Mouse (Mus musculus) midbrain, embryonic 16.5 days (tissue): ENCODE results near the gene Lif. TPM values are rescaled to one million over a fixed set of nuclear protein-coding genes. Genes with fewer than 3 reads are reported as not detected.

Source experiments
- ATAC-seq: fragments of 200-750 bp; cut with Nextera tagmentation; 2 replicates; pipeline ENCODE4 v1.8.0; 2017; ENCODE audit warnings: moderate TSS enrichment
- H3K27ac ChIP-seq: fragments of 300-500 bp; sonication (generic); 2 replicates; pipeline ENCODE4 v1.5.1; 2014; ENCODE audit warnings: mild to moderate bottlenecking, low read length, mixed read lengths
- H3K27me3 ChIP-seq: fragments of 300-500 bp; sonication (generic); 2 replicates; pipeline ENCODE4 v1.6.1; 2014; ENCODE audit warnings: low read depth, low read length, mixed read lengths; ENCODE audit not compliant: control insufficient read depth, insufficient read depth
- H3K36me3 ChIP-seq: fragments of 300-500 bp; sonication (generic); 2 replicates; pipeline ENCODE4 v1.6.1; 2014; ENCODE audit warnings: mild to moderate bottlenecking, low read length, moderate library complexity, mixed read lengths; ENCODE audit not compliant: control insufficient read depth, insufficient read depth
- H3K4me1 ChIP-seq: fragments of 300-500 bp; sonication (generic); 2 replicates; pipeline ENCODE4 v1.6.1; 2014; ENCODE audit warnings: mild to moderate bottlenecking, low read length, mixed read lengths; ENCODE audit not compliant: control insufficient read depth, insufficient read depth
- H3K4me2 ChIP-seq: fragments of 300-500 bp; sonication (generic); 2 replicates; pipeline ENCODE4 v1.6.1; 2014; ENCODE audit warnings: mild to moderate bottlenecking, low read length, mixed read lengths
- H3K4me3 ChIP-seq: fragments of 300-500 bp; sonication (generic); 2 replicates; pipeline ENCODE4 v1.5.1; 2014; ENCODE audit warnings: low read depth, mild to moderate bottlenecking, low read length, moderate library complexity, mixed read lengths
- H3K9ac ChIP-seq: fragments of 300-500 bp; sonication (generic); 2 replicates; pipeline ENCODE4 v1.6.1; 2014; ENCODE audit warnings: low read depth, low read length, mixed read lengths
- H3K9me3 ChIP-seq: fragments of 300-500 bp; sonication (generic); replicated peaks from 2 replicates; pipeline ENCODE4 v1.6.1; 2014; ENCODE audit warnings: mild to moderate bottlenecking, low read length, mixed read lengths; ENCODE audit not compliant: control insufficient read depth, poor library complexity, severe bottlenecking
- WGBS: fragments of 180-500 bp; shearing (Covaris S2); extraction: QIAGEN DNeasy Blood & Tissue Kit; methylation state at CpG from one replicate; pipeline ENCODE4 v1.1.7; 2014; 5-methylcytosine and 5-hydroxymethylcytosine counted together
- polyA plus RNA-seq: library from polyadenylated mRNA; unstranded; fragments of >200 nt; fragmentation: Nextera tagmentation; extraction: Ambion mirVana; gene quantifications from 2 replicates; pipeline ENCODE4 v1.2.1, GENCODE M21; 2015

The Lif gene
- polyA plus RNA-seq, 1 experiment from 2014 or later: 0.06 TPM

GRCm38 (mm10) chr11:4262847-4263246 lies 5.5 kb downstream of the Lif start:
- Histone ChIP-seq H3K4me2 (no peak overlapping the region), H3K27ac (no peak overlapping the region), H3K4me3 (no peak overlapping the region), H3K36me3 (no peaks in the 10 kb centered on the region), H3K27me3 (peaks cover 33% of the 10 kb centered on the region), H3K9me3 (no peaks in the 10 kb centered on the region), H3K4me1 (peaks cover 15% of the 10 kb centered on the region), H3K9ac (no peak overlapping the region)
- WGBS: 26% methylated on average over 6 of the region's 7 CpGs
- ATAC-seq: no peak

GRCm38 (mm10) chr11:4263296-4263695 lies 5.9 kb downstream of the Lif start:
- Histone ChIP-seq H3K4me1 (peaks cover 15% of the 10 kb centered on the region), H3K36me3 (no peaks in the 10 kb centered on the region), H3K27me3 (peaks cover 37% of the 10 kb centered on the region), H3K9ac (no peak overlapping the region), H3K4me2 (no peak overlapping the region), H3K9me3 (no peaks in the 10 kb centered on the region), H3K4me3 (no peak overlapping the region), H3K27ac (no peak overlapping the region)
- 28% methylated on average over 1 of the region's 1 CpGs for WGBS
- ATAC-seq: no peak

GRCm38 (mm10) chr11:4264066-4264465 lies 6.7 kb downstream of the Lif start:
- H3K9me3 ChIP-seq: no peaks in the 10 kb centered on the region
- no peak for ATAC-seq
- WGBS: 75% methylated on average over 7 of the region's 7 CpGs
- H3K9ac ChIP-seq: no peak overlapping the region
- H3K36me3 ChIP-seq: no peaks in the 10 kb centered on the region
- H3K4me2 ChIP-seq: no peak overlapping the region
- H3K27ac ChIP-seq: no peak overlapping the region
- H3K4me1 ChIP-seq: peaks cover 15% of the 10 kb centered on the region
- H3K4me3 ChIP-seq: no peak overlapping the region
- peaks cover 42% of the 10 kb centered on the region for H3K27me3 ChIP-seq

GRCm38 (mm10) chr11:4266271-4267201 lies 9.2 kb downstream of the Lif start:
- under 1% methylated on average over 60 of the region's 61 CpGs for WGBS
- H3K9me3 ChIP-seq: no peaks in the 10 kb centered on the region
- H3K4me1 ChIP-seq: peaks cover 15% of the 10 kb centered on the region
- no peak for ATAC-seq
- peak overlapping the region; percentile 99 for H3K4me2 ChIP-seq
- H3K27ac ChIP-seq: no peak overlapping the region
- peak overlapping the region; percentile 56 for H3K9ac ChIP-seq
- H3K36me3 ChIP-seq: no peaks in the 10 kb centered on the region
- peak overlapping the region; percentile 56 for H3K4me3 ChIP-seq
- H3K27me3 ChIP-seq: peaks cover 42% of the 10 kb centered on the region

GRCm38 (mm10) chr11:4267202-4267578 lies 9.8 kb downstream of the Lif start:
- H3K27me3 ChIP-seq: peaks cover 42% of the 10 kb centered on the region
- H3K27ac ChIP-seq: no peak overlapping the region
- peak overlapping the region; percentile 99 for H3K4me2 ChIP-seq
- no peak overlapping the region for H3K9ac ChIP-seq
- no peaks in the 10 kb centered on the region for H3K9me3 ChIP-seq
- ATAC-seq: no peak
- peak overlapping the region; percentile 56 for H3K4me3 ChIP-seq
- WGBS: 6% methylated on average over 13 of the region's 13 CpGs
- H3K36me3 ChIP-seq: no peaks in the 10 kb centered on the region
- H3K4me1 ChIP-seq: peaks cover 12% of the 10 kb centered on the region

- Histone ChIP-seq H3K36me3 (no peaks in the 10 kb centered on the region), H3K4me3 (no peak overlapping the region), H3K9me3 (no peaks in the 10 kb centered on the region), H3K4me1 (peaks cover 12% of the 10 kb centered on the region), H3K4me2 (no peak overlapping the region), H3K27ac (no peak overlapping the region), H3K27me3 (peaks cover 42% of the 10 kb centered on the region), H3K9ac (no peak overlapping the region)
- 89% methylated on average over 6 of the region's 6 CpGs for WGBS
- ATAC-seq: no peak
These were observed 11.1 kb downstream of the Lif start for GRCm38 (mm10) chr11:4268500-4268899.

GRCm38 (mm10) chr11:4270744-4271459 lies 13.5 kb downstream of the Lif start:
- no peak for ATAC-seq
- Histone ChIP-seq H3K9me3 (no peaks in the 10 kb centered on the region), H3K4me3 (no peak overlapping the region), H3K27ac (no peak overlapping the region), H3K4me2 (no peak overlapping the region), H3K4me1 (peaks cover 12% of the 10 kb centered on the region), H3K9ac (no peak overlapping the region), H3K27me3 (peaks cover 24% of the 10 kb centered on the region), H3K36me3 (no peaks in the 10 kb centered on the region)
- WGBS: 19% methylated on average over 19 of the region's 20 CpGs

GRCm38 (mm10) chr11:4271544-4271943 lies 14.2 kb downstream of the Lif start:
- 65% methylated on average over 11 of the region's 11 CpGs for WGBS
- Histone ChIP-seq H3K36me3 (no peaks in the 10 kb centered on the region), H3K9ac (no peak overlapping the region), H3K4me2 (no peak overlapping the region), H3K27me3 (peaks cover 21% of the 10 kb centered on the region), H3K27ac (no peak overlapping the region), H3K9me3 (no peaks in the 10 kb centered on the region), H3K4me3 (no peak overlapping the region), H3K4me1 (peaks cover 5% of the 10 kb centered on the region)
- no peak for ATAC-seq

- WGBS: 69% methylated on average over 11 of the region's 11 CpGs
- no peaks in the 10 kb centered on the region for H3K36me3 ChIP-seq
- H3K4me2 ChIP-seq: no peak overlapping the region
- ATAC-seq: no peak
- no peaks in the 10 kb centered on the region for H3K27me3 ChIP-seq
- H3K4me1 ChIP-seq: no peaks in the 10 kb centered on the region
- no peak overlapping the region for H3K27ac ChIP-seq
- H3K4me3 ChIP-seq: no peak overlapping the region
- H3K9me3 ChIP-seq: no peaks in the 10 kb centered on the region
- H3K9ac ChIP-seq: no peak overlapping the region
These were observed 19.1 kb downstream of the Lif start for GRCm38 (mm10) chr11:4276411-4276861.
